Mouse (Mus musculus): Measurements from ENCODE around the gene Rgs19. TPM values are rescaled to one million over a fixed set of nuclear protein-coding genes. Genes with fewer than 3 reads are reported as not detected.

The Rgs19 gene
- polyA plus RNA-seq, 1 experiment from 2014 or later = 61.2 TPM

DNA sequence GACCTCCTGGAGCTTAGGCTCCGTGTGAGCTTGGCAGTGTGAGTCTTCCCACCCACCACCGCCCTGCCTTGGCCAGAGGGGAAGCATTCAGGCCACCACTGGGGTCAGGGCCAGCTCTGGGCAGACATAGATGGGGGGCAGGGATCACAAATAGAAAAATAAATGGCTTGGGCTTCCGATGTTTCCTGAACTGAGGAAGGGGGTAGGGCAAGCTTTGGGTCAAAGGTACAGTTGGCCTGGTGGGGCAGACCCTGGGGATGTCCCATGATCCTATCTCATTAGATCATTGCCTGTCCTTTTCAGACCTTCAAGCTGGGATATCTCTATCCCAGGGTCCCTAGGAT, 16.1 kb downstream of the Rgs19 start:
- WGBS = 63% methylated on average over 3 of the region's 3 CpGs
- Histone ChIP-seq H3K9ac (replicated peaks; ENCODE audit: low read depth, low read length) (no peak overlapping the region), H3K9me3 (ENCODE audit: control insufficient read depth, low read length) (no peaks in the 10 kb centered on the region), H3K4me1 (replicated peaks; ENCODE audit: control insufficient read depth, insufficient read depth, low read length) (peaks cover 22% of the 10 kb centered on the region), H3K27me3 (replicated peaks; ENCODE audit: control insufficient read depth, insufficient read depth, low read length) (peaks cover 10% of the 10 kb centered on the region), H3K4me3 (replicated peaks; ENCODE audit: low read length) (no peak overlapping the region), H3K27ac (ENCODE audit: low read length) (no peak overlapping the region), H3K36me3 (ENCODE audit: control insufficient read depth, insufficient read depth) (no peaks in the 10 kb centered on the region), H3K4me2 (ENCODE audit: low read length) (no peak overlapping the region)
- no peak for ATAC-seq

DNA sequence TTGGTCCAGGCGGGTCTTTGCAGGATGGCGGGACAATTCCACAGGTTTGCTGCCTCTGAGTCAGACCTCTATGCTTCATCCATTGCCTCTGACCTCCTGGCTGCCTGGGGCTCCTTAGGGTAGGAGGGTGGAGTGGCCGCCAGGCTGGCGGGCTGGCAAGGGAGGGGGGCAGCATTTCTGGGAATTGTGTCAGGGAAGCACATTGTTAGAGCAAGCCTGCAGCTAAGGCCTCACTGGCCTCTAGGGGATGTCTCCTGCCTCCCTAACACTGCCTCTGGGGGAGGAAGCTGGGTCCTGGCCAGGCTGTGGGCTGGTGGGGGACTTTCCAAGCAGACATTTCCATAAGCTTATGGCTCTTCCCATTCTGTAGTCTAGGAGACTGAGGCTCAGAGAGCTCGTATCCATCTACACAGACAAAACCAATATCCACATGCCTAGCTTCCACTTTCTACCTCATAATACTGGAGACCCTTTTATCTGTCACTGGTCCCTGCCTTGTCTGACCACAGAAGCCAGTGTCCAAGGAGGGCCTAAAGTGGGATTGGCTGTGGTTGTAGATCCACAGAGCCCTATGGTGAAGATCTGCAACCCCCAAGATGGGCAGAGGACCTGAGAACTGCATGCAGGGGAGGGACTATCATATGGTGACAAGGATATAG, 16.6 kb downstream of the Rgs19 start:
- Histone ChIP-seq H3K9ac (replicated peaks; ENCODE audit: low read depth, low read length) (no peak overlapping the region), H3K4me1 (replicated peaks; ENCODE audit: control insufficient read depth, insufficient read depth, low read length) (peaks cover 22% of the 10 kb centered on the region), H3K27me3 (replicated peaks; ENCODE audit: control insufficient read depth, insufficient read depth, low read length) (peaks cover 15% of the 10 kb centered on the region), H3K4me2 (ENCODE audit: low read length) (no peak overlapping the region), H3K27ac (ENCODE audit: low read length) (no peak overlapping the region; the same call in 1 of the 2 replicates), H3K36me3 (ENCODE audit: control insufficient read depth, insufficient read depth) (no peaks in the 10 kb centered on the region), H3K4me3 (replicated peaks; ENCODE audit: low read length) (no peak overlapping the region), H3K9me3 (ENCODE audit: control insufficient read depth, low read length) (no peaks in the 10 kb centered on the region)
- no peak for ATAC-seq
- 56% methylated on average over 5 of the region's 5 CpGs for WGBS

DNA sequence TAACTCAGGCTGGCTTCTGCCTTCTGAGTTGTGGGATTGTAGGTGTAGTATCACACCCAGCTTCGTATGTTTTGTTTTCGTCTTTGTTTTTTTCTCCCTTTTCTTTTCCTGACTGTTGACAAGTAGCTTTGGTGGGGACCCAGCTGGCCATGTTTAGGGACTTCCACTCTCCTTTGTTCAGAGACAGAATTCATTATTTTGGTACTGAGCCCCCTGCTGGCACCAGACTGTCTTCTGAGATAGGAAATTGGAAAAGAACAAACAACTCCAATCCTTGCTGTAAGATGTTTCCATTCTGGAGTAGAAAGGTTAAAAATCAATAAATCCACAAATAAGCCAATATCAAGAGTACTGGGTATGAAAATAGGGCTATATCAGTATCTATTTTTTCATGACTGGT, 17.4 kb downstream of the Rgs19 start:
- H3K27me3 ChIP-seq (replicated peaks; ENCODE audit: control insufficient read depth, insufficient read depth, low read length) = peaks cover 23% of the 10 kb centered on the region
- H3K4me2 ChIP-seq (ENCODE audit: low read length) = no peak overlapping the region
- no peak overlapping the region; the same call in 1 of the 2 replicates for H3K27ac ChIP-seq (ENCODE audit: low read length)
- ATAC-seq = no peak
- H3K4me3 ChIP-seq (replicated peaks; ENCODE audit: low read length) = no peak overlapping the region
- no peak overlapping the region for H3K9ac ChIP-seq (replicated peaks; ENCODE audit: low read depth, low read length)
- no peaks in the 10 kb centered on the region for H3K9me3 ChIP-seq (ENCODE audit: control insufficient read depth, low read length)
- H3K4me1 ChIP-seq (replicated peaks; ENCODE audit: control insufficient read depth, insufficient read depth, low read length) = peaks cover 23% of the 10 kb centered on the region
- no peaks in the 10 kb centered on the region for H3K36me3 ChIP-seq (ENCODE audit: control insufficient read depth, insufficient read depth)
- 22% methylated on average over 2 of the region's 2 CpGs for WGBS

DNA sequence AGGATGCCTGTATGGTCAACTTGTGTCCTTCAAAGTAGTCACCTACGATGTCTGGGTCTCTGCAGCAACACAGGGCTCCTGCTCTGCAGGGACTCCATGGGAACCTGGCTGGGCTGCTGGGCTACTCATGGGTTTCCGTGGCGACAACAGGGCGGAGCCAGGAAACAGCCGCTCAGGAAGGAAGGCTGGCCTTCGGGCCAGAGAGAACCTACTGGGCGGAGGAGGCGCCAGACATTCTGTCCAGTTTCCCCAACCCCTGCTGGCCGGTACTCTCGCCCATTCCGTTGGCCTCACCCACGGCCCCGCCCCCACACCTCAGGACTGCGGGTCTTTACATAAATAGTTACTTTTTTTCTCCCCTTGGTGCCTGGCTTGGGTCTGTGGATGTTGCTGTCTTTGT, 18.3 kb downstream of the Rgs19 start:
- Histone ChIP-seq H3K27ac (ENCODE audit: low read length) (no peak overlapping the region), H3K9me3 (ENCODE audit: control insufficient read depth, low read length) (no peaks in the 10 kb centered on the region), H3K4me3 (replicated peaks; ENCODE audit: low read length) (no peak overlapping the region), H3K9ac (replicated peaks; ENCODE audit: low read depth, low read length) (no peak overlapping the region), H3K4me1 (replicated peaks; ENCODE audit: control insufficient read depth, insufficient read depth, low read length) (peaks cover 22% of the 10 kb centered on the region), H3K4me2 (ENCODE audit: low read length) (peak overlapping the region; percentile 21), H3K36me3 (ENCODE audit: control insufficient read depth, insufficient read depth) (no peaks in the 10 kb centered on the region), H3K27me3 (replicated peaks; ENCODE audit: control insufficient read depth, insufficient read depth, low read length) (peaks cover 33% of the 10 kb centered on the region)
- ATAC-seq = no peak
- WGBS = 2% methylated on average over 14 of the region's 14 CpGs

DNA sequence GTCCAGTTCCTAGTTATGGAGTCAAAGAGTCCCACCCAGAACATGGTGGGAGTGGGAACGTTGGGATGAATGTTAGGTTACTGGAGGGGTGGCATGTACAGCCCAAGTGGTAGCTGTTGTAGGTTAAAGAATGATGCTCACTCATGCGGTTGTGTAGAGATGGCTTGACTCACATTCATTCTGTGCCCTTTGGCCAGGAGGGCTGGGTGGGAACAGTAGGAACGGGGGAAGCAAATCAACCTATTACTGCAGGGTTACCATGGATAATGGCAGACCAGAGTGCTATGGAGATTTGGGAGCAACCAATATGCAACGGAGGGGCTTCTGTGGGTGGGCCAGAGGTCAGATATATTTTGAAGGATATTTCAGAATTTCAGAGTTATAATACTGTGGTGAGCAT, 18.8 kb downstream of the Rgs19 start:
- ATAC-seq = no peak
- no peak overlapping the region for H3K27ac ChIP-seq (ENCODE audit: low read length)
- WGBS = 79% methylated on average over 4 of the region's 4 CpGs
- no peaks in the 10 kb centered on the region for H3K9me3 ChIP-seq (ENCODE audit: control insufficient read depth, low read length)
- no peak overlapping the region for H3K9ac ChIP-seq (replicated peaks; ENCODE audit: low read depth, low read length)
- H3K4me2 ChIP-seq (ENCODE audit: low read length) = no peak overlapping the region
- peaks cover 23% of the 10 kb centered on the region for H3K4me1 ChIP-seq (replicated peaks; ENCODE audit: control insufficient read depth, insufficient read depth, low read length)
- H3K27me3 ChIP-seq (replicated peaks; ENCODE audit: control insufficient read depth, insufficient read depth, low read length) = peaks cover 38% of the 10 kb centered on the region
- no peaks in the 10 kb centered on the region for H3K36me3 ChIP-seq (ENCODE audit: control insufficient read depth, insufficient read depth)
- no peak overlapping the region for H3K4me3 ChIP-seq (replicated peaks; ENCODE audit: low read length)

DNA sequence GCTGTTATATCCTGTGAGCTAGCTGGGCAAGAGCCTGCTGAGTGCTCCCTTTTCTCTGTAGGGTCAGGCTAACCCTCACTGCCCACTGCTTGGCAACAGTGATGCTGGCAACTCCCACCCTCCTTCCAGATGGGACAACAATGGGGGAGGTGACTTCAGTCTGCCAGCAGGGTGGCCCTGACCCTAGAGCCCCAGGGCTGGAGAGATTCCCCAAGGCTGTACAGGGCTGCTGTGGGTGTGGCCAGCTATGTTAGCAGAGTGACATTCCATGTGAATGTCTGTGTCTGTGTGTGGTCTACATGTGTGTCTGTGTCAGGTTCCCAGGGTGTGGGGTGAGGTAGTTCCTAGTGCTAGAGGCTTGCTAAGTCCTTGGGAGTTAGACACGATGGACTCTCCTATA, 20.3 kb downstream of the Rgs19 start:
- no peak overlapping the region for H3K9ac ChIP-seq (replicated peaks; ENCODE audit: low read depth, low read length)
- H3K27me3 ChIP-seq (replicated peaks; ENCODE audit: control insufficient read depth, insufficient read depth, low read length) = peaks cover 51% of the 10 kb centered on the region
- peaks cover 19% of the 10 kb centered on the region for H3K4me1 ChIP-seq (replicated peaks; ENCODE audit: control insufficient read depth, insufficient read depth, low read length)
- no peaks in the 10 kb centered on the region for H3K9me3 ChIP-seq (ENCODE audit: control insufficient read depth, low read length)
- H3K4me3 ChIP-seq (replicated peaks; ENCODE audit: low read length) = no peak overlapping the region
- no peak overlapping the region for H3K27ac ChIP-seq (ENCODE audit: low read length)
- ATAC-seq = no peak
- WGBS = 74% methylated on average over 1 of the region's 1 CpGs
- no peaks in the 10 kb centered on the region for H3K36me3 ChIP-seq (ENCODE audit: control insufficient read depth, insufficient read depth)
- no peak overlapping the region for H3K4me2 ChIP-seq (ENCODE audit: low read length)

DNA sequence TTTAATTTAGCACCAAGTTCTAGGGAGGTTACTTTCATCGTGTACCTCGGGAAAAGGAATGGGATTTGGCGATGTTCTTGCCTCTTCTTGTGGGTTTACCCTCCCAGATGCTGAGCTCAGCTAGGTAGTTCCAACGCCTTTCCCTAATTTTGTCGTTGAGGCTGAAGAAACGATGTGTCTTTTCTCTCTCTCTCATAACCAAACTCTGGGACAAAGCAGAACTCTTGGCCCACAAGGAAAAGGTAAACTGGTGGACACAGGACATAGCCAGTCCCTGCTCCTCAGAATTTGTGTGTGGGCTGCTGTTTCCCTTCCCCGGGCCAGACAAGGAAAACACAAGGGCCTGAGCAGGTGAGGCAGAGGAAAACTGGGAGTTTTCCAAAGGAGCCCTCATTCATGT, 21.8 kb downstream of the Rgs19 start:
- H3K4me1 ChIP-seq (replicated peaks; ENCODE audit: control insufficient read depth, insufficient read depth, low read length) = peaks cover 19% of the 10 kb centered on the region
- H3K27me3 ChIP-seq (replicated peaks; ENCODE audit: control insufficient read depth, insufficient read depth, low read length) = peaks cover 53% of the 10 kb centered on the region
- ATAC-seq = no peak
- no peaks in the 10 kb centered on the region for H3K9me3 ChIP-seq (ENCODE audit: control insufficient read depth, low read length)
- H3K27ac ChIP-seq (ENCODE audit: low read length) = no peak overlapping the region
- H3K4me2 ChIP-seq (ENCODE audit: low read length) = no peak overlapping the region
- 21% methylated on average over 7 of the region's 7 CpGs for WGBS
- no peak overlapping the region; the same call in 1 of the 2 replicates for H3K4me3 ChIP-seq (replicated peaks; ENCODE audit: low read length)
- no peaks in the 10 kb centered on the region for H3K36me3 ChIP-seq (ENCODE audit: control insufficient read depth, insufficient read depth)
- H3K9ac ChIP-seq (replicated peaks; ENCODE audit: low read depth, low read length) = no peak overlapping the region

DNA sequence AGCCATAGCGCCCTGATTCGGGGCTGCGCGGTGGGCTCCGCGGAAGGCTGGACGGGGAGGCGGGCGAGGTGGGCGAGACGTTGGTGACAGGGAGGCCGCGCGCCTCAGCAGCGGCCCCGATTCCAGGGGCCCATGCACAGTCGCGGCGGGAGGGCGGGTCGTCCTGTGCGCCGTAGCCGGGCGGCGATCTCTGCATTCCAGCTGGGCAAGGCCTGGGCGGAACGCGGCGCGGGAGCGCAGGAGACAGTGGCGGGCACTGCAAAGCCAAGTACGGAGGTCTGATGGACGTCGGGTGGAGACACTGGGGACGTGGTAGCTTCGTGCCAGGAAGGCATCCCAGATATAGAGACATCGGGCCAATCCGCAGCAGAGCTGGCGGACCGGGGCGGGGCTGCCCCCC, 22.5 kb downstream of the Rgs19 start, which contains the start of gene Sox18:
Gene Sox18, minus strand, starts transcription at position 315 of the 400 bp plus-strand sequence.
- Histone ChIP-seq H3K27me3 (replicated peaks; ENCODE audit: control insufficient read depth, insufficient read depth, low read length) (peaks cover 53% of the 10 kb centered on the region), H3K9me3 (ENCODE audit: control insufficient read depth, low read length) (no peaks in the 10 kb centered on the region), H3K27ac (ENCODE audit: low read length) (no peak within 1 kb of the TSS), H3K4me2 (ENCODE audit: low read length) (peak within 1 kb of the TSS; percentile 61), H3K9ac (replicated peaks; ENCODE audit: low read depth, low read length) (peak within 1 kb of the TSS; percentile 45), H3K4me3 (replicated peaks; ENCODE audit: low read length) (peak within 1 kb of the TSS; percentile 46), H3K4me1 (replicated peaks; ENCODE audit: control insufficient read depth, insufficient read depth, low read length) (peaks cover 19% of the 10 kb centered on the region), H3K36me3 (ENCODE audit: control insufficient read depth, insufficient read depth) (no peaks in the 10 kb centered on the region)
- under 1% methylated on average over 35 of the region's 43 CpGs for WGBS
- peak; percentile 37; the same call in 1 of the 2 replicates for ATAC-seq

DNA sequence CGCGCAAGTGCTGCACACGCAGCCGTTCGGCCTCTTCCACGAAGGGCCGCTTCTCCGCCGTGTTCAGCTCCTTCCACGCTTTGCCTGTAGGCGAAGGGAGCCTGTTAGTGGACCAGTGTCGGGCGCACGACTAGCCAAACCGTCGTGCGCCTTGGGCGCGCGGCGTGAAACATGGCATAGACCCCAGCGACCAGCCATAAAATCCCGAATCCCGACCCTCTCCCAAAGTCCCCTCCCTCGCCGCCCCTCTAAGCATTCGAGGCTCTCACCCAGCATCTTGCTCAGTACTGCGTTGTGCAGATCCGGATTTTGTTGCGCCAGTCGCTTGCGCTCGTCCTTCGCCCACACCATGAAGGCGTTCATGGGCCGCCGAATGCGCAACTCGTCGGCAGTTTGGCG, 22.9 kb downstream of the Rgs19 start:
- Histone ChIP-seq H3K4me1 (replicated peaks; ENCODE audit: control insufficient read depth, insufficient read depth, low read length) (peaks cover 19% of the 10 kb centered on the region), H3K4me3 (replicated peaks; ENCODE audit: low read length) (peak overlapping the region; percentile 46), H3K9ac (replicated peaks; ENCODE audit: low read depth, low read length) (peak overlapping the region; percentile 45), H3K27ac (ENCODE audit: low read length) (no peak overlapping the region), H3K36me3 (ENCODE audit: control insufficient read depth, insufficient read depth) (no peaks in the 10 kb centered on the region), H3K9me3 (ENCODE audit: control insufficient read depth, low read length) (no peaks in the 10 kb centered on the region), H3K27me3 (replicated peaks; ENCODE audit: control insufficient read depth, insufficient read depth, low read length) (peaks cover 53% of the 10 kb centered on the region), H3K4me2 (ENCODE audit: low read length) (peak overlapping the region; percentile 61)
- ATAC-seq = 0 out of 2 replicates have a peak, but pooled peaks have one; percentile 15
- WGBS = 2% methylated on average over 41 of the region's 41 CpGs

Measured in forebrain, embryonic 16.5 days (tissue).